Mouse (Mus musculus) thymus, adult 2 months (tissue): ENCODE data around the gene Lmo7. TPM values are rescaled to one million over a fixed set of nuclear protein-coding genes. Genes with fewer than 3 reads are reported as not detected.

ENCODE experiments used
- DNase-seq: peaks from one replicate; pipeline ENCODE4 v3.0.0; 2021
- H3K27ac ChIP-seq: fragments of 200-500 bp; 2 replicates; pipeline ENCODE4 v1.5.1; 2012; ENCODE audit warnings: low read length, control low read depth; ENCODE audit not compliant: control insufficient read depth, insufficient read depth
- H3K27me3 ChIP-seq: fragments of 200-500 bp; 2 replicates; pipeline ENCODE4 v1.6.1; 2012; ENCODE audit warnings: mild to moderate bottlenecking, low read length, moderate library complexity, mixed read lengths; ENCODE audit not compliant: control insufficient read depth, insufficient read depth
- H3K36me3 ChIP-seq: fragments of 200-500 bp; 2 replicates; pipeline ENCODE4 v1.6.1; 2012; ENCODE audit warnings: mild to moderate bottlenecking, low read length, moderate library complexity; ENCODE audit not compliant: control insufficient read depth, insufficient read depth
- H3K4me1 ChIP-seq: fragments of 200-500 bp; replicated peaks from 2 replicates; pipeline ENCODE4 v1.6.1; 2012; ENCODE audit warnings: low read length; ENCODE audit not compliant: control insufficient read depth, insufficient read depth
- H3K4me3 ChIP-seq: fragments of 200-500 bp; 2 replicates; pipeline ENCODE4 v1.5.1; 2012; ENCODE audit warnings: mild to moderate bottlenecking, low read length, control low read depth, moderate library complexity; ENCODE audit not compliant: control insufficient read depth, insufficient read depth
- CTCF ChIP-seq: fragments of 200-500 bp; IDR thresholded peaks from 2 replicates; pipeline ENCODE4 v1.5.1; 2012; ENCODE audit warnings: mild to moderate bottlenecking, control low read depth, low read length, moderate library complexity, borderline replicate concordance; ENCODE audit not compliant: control insufficient read depth, poor library complexity, insufficient read depth; ENCODE audit errors: extremely low read depth
- POLR2A ChIP-seq: fragments of 200-500 bp; IDR thresholded peaks from 2 replicates; pipeline ENCODE4 v1.6.1; 2012; ENCODE audit warnings: mild to moderate bottlenecking, low read length, control low read depth, moderate library complexity; ENCODE audit not compliant: control insufficient read depth, poor library complexity, insufficient read depth; ENCODE audit errors: extremely low read depth
- WGBS: fragments of 180-500 bp; shearing (Covaris S2); methylation state at CpG from one replicate; pipeline ENCODE4 v1.1.7; 2018; 5-methylcytosine and 5-hydroxymethylcytosine counted together
- polyA plus RNA-seq: library from polyadenylated mRNA; depleted of rRNA; stranded (reverse); fragments of >200 nt; gene quantifications from 2 replicates; pipeline ENCODE4 v1.2.3, GENCODE M21; 2012

Lmo7 gene
- polyA plus RNA-seq, 1 experiment: 13.2 TPM

- H3K27me3 ChIP-seq: no peaks in the 10 kb centered on the region
- H3K27ac ChIP-seq: no peak overlapping the region
- WGBS: 96% methylated on average over 5 of the region's 5 CpGs
- H3K36me3 ChIP-seq: no peaks in the 10 kb centered on the region
- H3K4me3 ChIP-seq: no peak overlapping the region
- H3K4me1 ChIP-seq: no peaks in the 10 kb centered on the region
- no peak for DNase-seq
- TF ChIP-seq CTCF (no peak), POLR2A (no peak)
Measured at GRCm38 (mm10) chr14:101806058-101806457, 76.3 kb downstream of the Lmo7 start.

DNA sequence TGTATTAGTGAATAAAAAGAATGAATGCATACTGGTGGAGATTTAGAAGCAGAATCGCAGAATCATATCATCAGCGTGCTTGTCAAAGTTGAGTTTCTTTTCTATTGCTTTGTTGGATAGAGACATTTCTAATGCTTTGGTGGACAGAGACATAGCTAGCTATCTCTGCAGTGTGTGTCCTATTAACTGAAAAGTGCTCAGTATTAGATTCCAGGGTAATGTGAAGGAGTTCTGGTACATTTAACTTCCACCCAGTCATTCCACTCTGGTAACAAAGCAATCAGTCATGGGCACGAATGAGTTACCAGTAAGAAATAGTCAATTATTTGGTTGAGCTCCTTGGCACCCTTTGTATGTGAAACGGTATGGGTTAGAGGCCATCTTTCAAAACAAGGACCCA is 76.8 kb downstream of the Lmo7 start:
- Histone ChIP-seq H3K4me1 (no peaks in the 10 kb centered on the region), H3K27ac (no peak overlapping the region), H3K4me3 (no peak overlapping the region), H3K36me3 (no peaks in the 10 kb centered on the region), H3K27me3 (no peaks in the 10 kb centered on the region)
- no peak for DNase-seq
- 93% methylated on average over 4 of the region's 4 CpGs for WGBS
- TF ChIP-seq CTCF: no peak
- no peak for TF ChIP-seq POLR2A

DNA sequence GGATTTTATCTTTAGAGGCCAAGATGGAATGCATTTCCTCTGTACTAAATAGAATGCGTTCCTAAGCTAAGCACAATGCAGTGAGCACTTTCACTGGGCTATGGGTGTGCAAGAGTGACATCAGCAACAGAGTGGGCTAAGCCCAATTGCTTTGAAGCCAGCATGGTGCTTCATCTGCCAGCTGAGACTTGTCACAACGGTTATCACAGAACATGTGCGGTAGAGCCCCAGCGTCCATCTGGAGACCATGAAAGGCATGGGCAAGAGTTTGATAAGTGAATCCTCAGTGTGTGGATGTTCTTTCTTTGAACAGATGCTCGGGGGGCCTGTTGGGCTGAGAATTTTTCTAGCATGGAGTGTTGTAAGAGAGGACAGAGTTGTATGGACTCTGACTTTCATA is 86.7 kb downstream of the Lmo7 start:
- TF ChIP-seq POLR2A: no peak
- no peak for TF ChIP-seq CTCF
- WGBS: 89% methylated on average over 5 of the region's 5 CpGs
- no peak overlapping the region for H3K27ac ChIP-seq
- DNase-seq: no peak
- H3K36me3 ChIP-seq: no peaks in the 10 kb centered on the region
- H3K4me3 ChIP-seq: no peak overlapping the region
- no peaks in the 10 kb centered on the region for H3K27me3 ChIP-seq
- H3K4me1 ChIP-seq: no peaks in the 10 kb centered on the region

DNA sequence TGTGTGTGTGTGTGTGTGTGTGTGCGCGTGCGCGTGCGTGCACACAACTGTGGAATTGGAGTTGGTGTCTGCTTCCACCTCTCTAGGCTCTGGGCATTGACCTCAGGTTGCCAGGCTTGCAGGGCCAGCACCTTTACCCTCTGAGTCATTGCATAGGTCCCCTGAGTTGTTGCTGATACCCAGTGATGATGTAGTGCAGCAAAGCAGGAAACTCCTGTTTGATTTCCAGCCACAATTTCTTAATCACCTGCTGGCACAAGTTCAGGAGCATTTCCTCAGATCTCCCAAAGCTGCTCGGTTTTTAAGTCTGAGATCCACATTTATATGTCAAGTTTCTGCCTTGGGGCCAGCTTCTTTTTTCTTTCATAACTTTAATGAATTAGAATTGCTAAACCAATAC is 92.6 kb downstream of the Lmo7 start:
- TF ChIP-seq POLR2A (no peak), CTCF (no peak)
- Histone ChIP-seq H3K36me3 (no peaks in the 10 kb centered on the region), H3K4me3 (no peak overlapping the region), H3K27ac (no peak overlapping the region), H3K27me3 (no peaks in the 10 kb centered on the region), H3K4me1 (no peaks in the 10 kb centered on the region)
- WGBS: 90% methylated on average over 6 of the region's 6 CpGs
- DNase-seq: no peak

DNA sequence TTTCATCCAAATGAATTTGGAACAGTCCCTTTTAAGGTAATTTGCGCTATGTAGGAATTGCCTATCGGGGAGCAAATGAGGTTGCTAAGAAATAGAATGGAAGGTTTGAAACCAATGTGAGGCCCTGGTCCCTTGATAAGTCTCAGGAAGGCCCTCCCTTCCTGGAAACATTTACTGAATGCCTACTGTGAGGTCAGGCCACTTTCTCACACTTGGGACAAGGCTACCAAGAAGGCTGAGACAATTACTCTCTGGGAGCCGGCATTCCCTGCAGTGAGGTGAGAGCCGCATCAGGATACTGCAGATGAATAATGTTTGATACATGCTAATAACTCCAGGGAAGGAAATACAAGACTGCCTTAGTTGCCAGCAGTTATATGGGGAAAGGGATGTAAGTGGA is 93.1 kb downstream of the Lmo7 start:
- no peaks in the 10 kb centered on the region for H3K4me1 ChIP-seq
- H3K27me3 ChIP-seq: no peaks in the 10 kb centered on the region
- H3K27ac ChIP-seq: no peak overlapping the region
- DNase-seq: no peak
- H3K4me3 ChIP-seq: no peak overlapping the region
- TF ChIP-seq POLR2A (no peak), CTCF (no peak)
- 96% methylated on average over 4 of the region's 4 CpGs for WGBS
- H3K36me3 ChIP-seq: no peaks in the 10 kb centered on the region

DNA sequence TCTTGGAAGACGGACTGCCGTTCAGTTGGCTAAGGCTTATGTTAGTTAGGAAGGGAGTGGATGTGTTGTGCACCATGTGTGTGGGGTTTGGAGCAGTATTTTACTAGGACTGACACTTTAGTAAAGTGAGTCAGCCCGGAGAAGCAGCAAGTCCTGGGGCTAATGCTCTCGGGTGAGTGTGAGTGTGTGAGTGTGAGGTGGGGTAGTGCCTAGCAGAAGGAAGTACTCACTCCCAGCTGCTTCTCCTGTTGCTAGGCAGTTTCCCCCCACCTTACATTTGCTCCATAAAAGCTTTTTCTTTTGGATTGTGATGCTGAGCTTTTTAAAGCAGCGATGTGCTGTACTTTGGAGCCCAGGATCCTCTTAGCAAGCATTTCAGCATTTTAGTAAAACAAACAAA is 99.9 kb downstream of the Lmo7 start:
- Histone ChIP-seq H3K27me3 (no peaks in the 10 kb centered on the region), H3K4me1 (no peaks in the 10 kb centered on the region), H3K4me3 (no peak overlapping the region), H3K27ac (no peak overlapping the region), H3K36me3 (no peaks in the 10 kb centered on the region)
- TF ChIP-seq POLR2A: no peak
- no peak for TF ChIP-seq CTCF
- no peak for DNase-seq
- 62% methylated on average over 5 of the region's 5 CpGs for WGBS

GRCm38 (mm10) chr14:101830116-101830515 is 100.4 kb downstream of the Lmo7 start:
- DNase-seq: no peak
- Histone ChIP-seq H3K4me1 (no peaks in the 10 kb centered on the region), H3K27ac (no peak overlapping the region), H3K36me3 (no peaks in the 10 kb centered on the region), H3K27me3 (no peaks in the 10 kb centered on the region), H3K4me3 (no peak overlapping the region)
- TF ChIP-seq CTCF: no peak
- TF ChIP-seq POLR2A: no peak
- WGBS: 6% methylated on average over 6 of the region's 6 CpGs

DNA sequence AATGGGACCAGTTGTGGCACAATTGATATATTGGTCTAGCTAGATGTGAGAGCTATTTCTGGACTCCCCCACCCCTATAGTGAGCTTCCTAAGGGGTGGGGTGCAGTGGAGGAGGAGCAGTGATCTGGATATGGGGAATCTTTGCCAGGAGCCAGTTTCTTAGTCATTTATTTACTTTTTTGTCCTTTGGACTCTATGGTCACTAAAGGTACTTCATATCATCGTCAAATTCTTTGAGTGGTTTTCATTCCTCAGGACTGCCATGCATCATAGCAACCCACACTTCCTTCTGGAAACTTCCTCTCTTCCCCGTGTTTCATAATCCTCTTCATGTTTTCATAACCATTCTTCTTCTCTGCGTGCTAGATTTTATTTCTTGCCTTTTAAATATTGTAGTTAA is 104.4 kb downstream of the Lmo7 start:
- Histone ChIP-seq H3K4me1 (no peaks in the 10 kb centered on the region), H3K27me3 (no peaks in the 10 kb centered on the region), H3K27ac (no peak overlapping the region), H3K4me3 (no peak overlapping the region), H3K36me3 (no peaks in the 10 kb centered on the region)
- TF ChIP-seq POLR2A: no peak
- TF ChIP-seq CTCF: no peak
- no peak for DNase-seq
- whole genome bisulfite sequencing: 40% methylated on average over 3 of the region's 3 CpGs
